Mouse (Mus musculus) limb, embryonic 12.5 days (tissue): ENCODE data around the gene Pltp. TPM values are rescaled to one million over a fixed set of nuclear protein-coding genes. Genes with fewer than 3 reads are reported as not detected.
A peak's percentile ranks its signal among the peaks of the same experiment; 100 is the strongest.

Source experiments
- ATAC-seq: fragments of 200-750 bp; cut with Nextera tagmentation; 2 replicates; pipeline ENCODE4 v1.8.0; 2017; ENCODE audit warnings: low read depth, moderate TSS enrichment; ENCODE audit not compliant: insufficient number of reproducible peaks, insufficient read depth, low FRiP score, low TSS enrichment
- H3K27ac ChIP-seq: fragments of 300-500 bp; sonication (generic); 2 replicates; pipeline ENCODE4 v1.5.1; 2016; ENCODE audit warnings: mild to moderate bottlenecking, moderate library complexity
- H3K27me3 ChIP-seq: fragments of 300-500 bp; sonication (generic); 2 replicates; pipeline ENCODE4 v1.6.1; 2016; ENCODE audit warnings: mild to moderate bottlenecking, moderate library complexity
- H3K36me3 ChIP-seq: fragments of 300-500 bp; sonication (generic); 2 replicates; pipeline ENCODE4 v1.6.1; 2016; ENCODE audit warnings: mild to moderate bottlenecking, moderate library complexity
- H3K4me1 ChIP-seq: fragments of 300-500 bp; sonication (generic); replicated peaks from 2 replicates; pipeline ENCODE4 v1.6.1; 2016
- H3K4me2 ChIP-seq: fragments of 300-500 bp; sonication (generic); 2 replicates; pipeline ENCODE4 v1.6.1; 2016; ENCODE audit warnings: mild to moderate bottlenecking, moderate library complexity
- H3K4me3 ChIP-seq: fragments of 300-500 bp; sonication (generic); replicated peaks from 2 replicates; pipeline ENCODE4 v1.5.1; 2016; ENCODE audit warnings: mild to moderate bottlenecking
- H3K9ac ChIP-seq: fragments of 300-500 bp; sonication (generic); replicated peaks from 2 replicates; pipeline ENCODE4 v1.6.1; 2016; ENCODE audit warnings: mild to moderate bottlenecking, moderate library complexity
- H3K9me3 ChIP-seq: fragments of 300-500 bp; sonication (generic); 2 replicates; pipeline ENCODE4 v1.6.1; 2016; ENCODE audit warnings: mild to moderate bottlenecking, moderate library complexity
- WGBS: fragments of 180-500 bp; shearing (Covaris S2); methylation state at CpG from one replicate; pipeline ENCODE4 v1.1.7; 2016; 5-methylcytosine and 5-hydroxymethylcytosine counted together
- polyA plus RNA-seq: library from polyadenylated mRNA; unstranded; fragments of >200 nt; fragmentation: Nextera tagmentation; extraction: Ambion mirVana; gene quantifications from 2 replicates; pipeline ENCODE4 v1.2.1, GENCODE M21; 2016

Pltp gene
- polyA plus RNA-seq, 1 experiment from 2014 or later: 32.6 TPM

GRCm38 (mm10) chr2:164835164-164835563 is 22.3 kb downstream of the Pltp start:
- Histone ChIP-seq H3K4me2 (0 out of 2 replicates have a peak overlapping the region, but pooled peaks have one; percentile 15), H3K4me1 (peaks cover 19% of the 10 kb centered on the region)
- WGBS: 98% methylated on average over 4 of the region's 4 CpGs

DNA sequence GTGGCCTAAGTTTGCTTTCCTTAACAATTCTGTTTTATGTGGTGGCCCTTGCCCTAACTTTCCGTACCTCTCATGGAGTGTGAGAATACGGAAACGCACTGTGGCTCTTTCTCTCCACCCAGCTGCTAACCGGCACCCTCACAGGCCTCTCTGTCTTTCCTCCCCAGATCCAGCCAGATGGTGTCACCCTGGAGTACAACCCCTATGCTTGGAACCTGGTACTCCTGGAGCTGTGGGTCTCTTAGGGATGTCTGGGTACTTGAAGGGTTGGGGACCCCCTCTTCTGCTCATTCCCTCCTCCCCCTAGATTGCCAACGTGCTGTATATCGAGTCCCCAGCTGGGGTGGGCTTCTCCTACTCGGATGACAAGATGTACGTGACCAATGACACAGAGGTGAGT is 23.0 kb downstream of the Pltp start:
- WGBS: 39% methylated on average over 8 of the region's 8 CpGs
- H3K4me1 ChIP-seq: peaks cover 19% of the 10 kb centered on the region
- H3K4me2 ChIP-seq: peak overlapping the region; percentile 96
- H3K9ac ChIP-seq: peak overlapping the region; percentile 69
- no peaks in the 10 kb centered on the region for H3K27me3 ChIP-seq
- H3K27ac ChIP-seq: no peak overlapping the region
- no peaks in the 10 kb centered on the region for H3K9me3 ChIP-seq
- peak overlapping the region; percentile 72 for H3K4me3 ChIP-seq
- ATAC-seq: no peak
- peaks cover 39% of the 10 kb centered on the region for H3K36me3 ChIP-seq

More at GRCm38 (mm10) chr2:164835164-164835563, 22.3 kb downstream of the Pltp start:
- H3K27ac ChIP-seq: no peak overlapping the region
- no peak overlapping the region for H3K9ac ChIP-seq
- H3K27me3 ChIP-seq: no peaks in the 10 kb centered on the region
- peak overlapping the region; percentile 72; the same call in 1 of the 2 replicates for H3K4me3 ChIP-seq
- peaks cover 45% of the 10 kb centered on the region for H3K36me3 ChIP-seq
- H3K9me3 ChIP-seq: no peaks in the 10 kb centered on the region
- ATAC-seq: no peak

DNA sequence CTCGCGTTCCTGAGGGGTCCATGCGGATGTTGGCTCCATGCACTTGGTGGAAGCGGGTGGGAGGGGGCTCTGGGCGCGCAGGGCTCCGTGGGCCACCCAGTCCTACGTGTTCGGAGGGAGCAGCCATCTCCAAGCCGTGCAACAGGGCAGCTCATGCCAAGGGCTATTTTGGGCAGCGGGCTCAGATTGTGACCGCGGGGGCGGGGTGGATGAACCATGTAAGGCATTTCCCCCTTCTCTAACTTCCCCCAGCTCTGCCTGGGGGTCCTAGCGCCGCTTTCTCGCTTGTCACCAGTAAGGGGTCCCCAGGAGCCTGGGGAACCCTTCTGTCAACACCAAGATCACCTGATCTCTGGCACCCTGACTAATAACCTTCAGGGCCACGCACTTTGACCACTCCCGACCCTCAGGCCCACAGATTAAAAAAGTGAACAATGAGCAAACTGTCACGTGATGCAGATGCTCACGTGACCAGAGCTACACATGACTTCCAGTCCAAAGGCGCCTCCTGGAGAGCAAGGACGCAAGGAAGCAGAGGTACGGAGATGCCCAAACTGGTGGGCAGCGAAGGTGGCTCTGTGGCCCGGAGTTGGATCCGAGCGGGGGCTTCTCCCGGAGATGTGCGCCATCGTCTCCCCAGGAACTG is 24.1 kb downstream of the Pltp start, which contains the start of gene Neurl2:
TSS of gene Neurl2 (minus strand) at position 143 of the 646 bp plus-strand sequence.
- Histone ChIP-seq H3K4me2 (peak within 1 kb of the TSS; percentile 96), H3K4me1 (peaks cover 19% of the 10 kb centered on the region), H3K27ac (peak within 1 kb of the TSS; percentile 65), H3K36me3 (peaks cover 34% of the 10 kb centered on the region), H3K9ac (peak within 1 kb of the TSS; percentile 69), H3K4me3 (peak within 1 kb of the TSS; percentile 72), H3K27me3 (no peaks in the 10 kb centered on the region), H3K9me3 (no peaks in the 10 kb centered on the region)
- peak; percentile 65 for ATAC-seq
- under 1% methylated on average over 31 of the region's 31 CpGs for WGBS

DNA sequence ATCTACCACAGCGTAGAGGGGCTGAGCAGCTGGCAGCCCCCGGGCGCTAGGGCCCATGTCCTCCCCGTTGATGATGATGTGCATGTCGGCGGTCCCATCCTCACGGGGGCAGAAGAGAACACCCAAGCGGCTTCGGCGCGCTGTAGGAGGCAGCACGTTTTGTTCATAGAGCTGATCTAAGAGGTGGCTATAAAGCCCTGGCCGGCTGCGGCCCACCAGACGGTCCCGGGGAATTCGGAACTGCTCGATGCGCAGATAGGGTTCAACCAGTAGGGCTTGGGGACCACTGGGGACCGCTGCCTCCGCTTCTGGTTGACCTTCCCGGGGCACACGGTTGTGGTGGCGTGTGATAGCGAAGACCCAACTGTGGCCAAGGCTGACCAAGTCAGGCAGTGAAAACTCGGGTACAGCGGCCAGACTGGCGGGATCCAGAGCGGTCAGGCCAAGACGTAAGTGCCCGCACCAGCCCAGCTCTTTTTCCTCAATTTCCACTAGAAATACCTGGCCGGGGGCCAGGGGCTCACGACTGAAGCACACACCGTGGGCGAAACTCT is 24.7 kb downstream of the Pltp start, which contains the start of gene Ctsa:
TSS of gene Ctsa (plus strand) at position 126 of the 554 bp plus-strand sequence.
- Histone ChIP-seq H3K4me1 (peaks cover 19% of the 10 kb centered on the region), H3K27me3 (no peaks in the 10 kb centered on the region), H3K4me3 (peak within 1 kb of the TSS; percentile 72), H3K9ac (peak within 1 kb of the TSS; percentile 69), H3K9me3 (no peaks in the 10 kb centered on the region), H3K36me3 (peaks cover 34% of the 10 kb centered on the region), H3K4me2 (peak within 1 kb of the TSS; percentile 96), H3K27ac (peak within 1 kb of the TSS; percentile 65)
- 1% methylated on average over 35 of the region's 35 CpGs for WGBS
- ATAC-seq: peak; percentile 27

- Histone ChIP-seq H3K36me3 (peaks cover 34% of the 10 kb centered on the region), H3K27ac (no peak overlapping the region), H3K4me2 (peak overlapping the region; percentile 96), H3K27me3 (no peaks in the 10 kb centered on the region), H3K9ac (peak overlapping the region; percentile 69), H3K4me1 (peaks cover 19% of the 10 kb centered on the region), H3K9me3 (no peaks in the 10 kb centered on the region), H3K4me3 (peak overlapping the region; percentile 72)
- WGBS: 64% methylated on average over 16 of the region's 16 CpGs
- no peak for ATAC-seq
Observed at GRCm38 (mm10) chr2:164832032-164832747, 25.3 kb downstream of the Pltp start.

DNA sequence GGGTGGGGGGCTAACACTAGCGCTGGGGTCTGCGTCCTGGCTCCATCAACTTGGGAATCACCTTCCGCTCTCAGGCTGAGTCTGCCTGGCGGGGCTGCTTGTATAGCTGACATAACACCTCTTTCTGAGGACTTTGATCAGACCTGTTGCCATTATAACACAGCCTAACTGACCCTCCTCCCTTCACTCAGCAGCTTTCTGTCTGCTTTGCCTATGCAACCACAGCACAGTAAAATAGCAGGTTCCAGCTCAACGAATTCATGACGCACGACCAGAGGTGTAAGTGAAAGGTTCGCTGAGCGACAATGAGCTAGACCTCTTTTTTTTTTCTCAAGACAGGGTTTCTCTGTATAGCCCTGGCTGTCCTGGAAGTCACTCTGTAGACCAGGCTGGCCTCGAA is 26.5 kb downstream of the Pltp start:
- no peak overlapping the region for H3K9ac ChIP-seq
- no peak overlapping the region for H3K4me2 ChIP-seq
- 83% methylated on average over 10 of the region's 10 CpGs for WGBS
- peaks cover 35% of the 10 kb centered on the region for H3K36me3 ChIP-seq
- no peak overlapping the region for H3K27ac ChIP-seq
- no peak overlapping the region for H3K4me3 ChIP-seq
- no peaks in the 10 kb centered on the region for H3K9me3 ChIP-seq
- H3K4me1 ChIP-seq: peaks cover 19% of the 10 kb centered on the region
- no peak for ATAC-seq
- no peaks in the 10 kb centered on the region for H3K27me3 ChIP-seq

DNA sequence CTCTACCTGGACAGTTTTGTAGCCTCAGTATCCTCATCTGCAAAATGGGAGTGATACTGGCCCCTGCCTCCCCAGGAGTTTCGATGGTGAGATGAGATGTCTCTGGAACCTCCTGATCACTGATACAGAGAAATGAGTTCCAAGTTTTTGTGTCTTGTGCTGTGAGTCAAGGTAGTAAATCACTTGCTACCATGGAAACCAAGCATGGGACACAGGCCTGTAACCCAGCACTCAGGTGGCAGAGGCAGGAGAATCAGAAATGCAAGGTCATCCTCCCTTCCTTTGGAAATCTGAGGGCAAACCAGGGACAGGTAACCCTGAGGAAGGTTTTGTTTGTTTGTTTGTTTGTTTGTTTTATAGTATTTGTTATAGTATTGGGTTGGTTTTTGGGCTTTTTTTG is 28.4 kb downstream of the Pltp start:
- no peak overlapping the region for H3K27ac ChIP-seq

DNA sequence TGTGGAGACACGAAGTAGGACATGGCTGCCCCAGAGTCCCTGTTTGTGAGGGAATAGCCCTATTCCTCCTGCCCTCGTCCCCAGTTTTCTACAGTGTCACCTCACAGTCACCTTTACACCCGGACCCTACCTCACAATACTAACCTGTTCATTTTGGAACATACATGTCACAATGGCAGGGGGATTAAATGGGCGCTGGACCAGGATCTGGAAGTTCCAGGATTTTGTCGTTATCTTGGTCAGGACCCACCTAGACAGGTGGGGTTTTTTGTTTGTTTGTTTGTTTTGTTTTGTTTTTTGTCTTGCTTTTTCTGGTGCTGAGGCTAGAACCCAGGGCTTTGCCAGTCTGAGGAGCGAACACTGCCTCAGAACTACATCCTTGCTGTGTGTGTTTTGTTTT is 29.1 kb downstream of the Pltp start, which contains the start of gene Spata25:
TSS of gene Spata25 (minus strand) at position 101 of the 400 bp plus-strand sequence.
- Histone ChIP-seq H3K36me3 (peaks cover 45% of the 10 kb centered on the region), H3K9me3 (no peaks in the 10 kb centered on the region), H3K27me3 (no peaks in the 10 kb centered on the region), H3K4me1 (peaks cover 14% of the 10 kb centered on the region; the same call in 1 of the 2 replicates), H3K9ac (no peak within 1 kb of the TSS), H3K4me3 (no peak within 1 kb of the TSS), H3K4me2 (no peak within 1 kb of the TSS), H3K27ac (no peak within 1 kb of the TSS)
- ATAC-seq: no peak
- 91% methylated on average over 6 of the region's 6 CpGs for WGBS

More for the DNA sequence above, 28.4 kb downstream of the Pltp start:
- ATAC-seq: no peak
- H3K4me1 ChIP-seq: peaks cover 10% of the 10 kb centered on the region
- peaks cover 45% of the 10 kb centered on the region for H3K36me3 ChIP-seq
- no peaks in the 10 kb centered on the region for H3K27me3 ChIP-seq
- H3K4me2 ChIP-seq: no peak overlapping the region
- no peaks in the 10 kb centered on the region for H3K9me3 ChIP-seq
- WGBS: 95% methylated on average over 1 of the region's 1 CpGs
- no peak overlapping the region for H3K9ac ChIP-seq
- H3K4me3 ChIP-seq: no peak overlapping the region

DNA sequence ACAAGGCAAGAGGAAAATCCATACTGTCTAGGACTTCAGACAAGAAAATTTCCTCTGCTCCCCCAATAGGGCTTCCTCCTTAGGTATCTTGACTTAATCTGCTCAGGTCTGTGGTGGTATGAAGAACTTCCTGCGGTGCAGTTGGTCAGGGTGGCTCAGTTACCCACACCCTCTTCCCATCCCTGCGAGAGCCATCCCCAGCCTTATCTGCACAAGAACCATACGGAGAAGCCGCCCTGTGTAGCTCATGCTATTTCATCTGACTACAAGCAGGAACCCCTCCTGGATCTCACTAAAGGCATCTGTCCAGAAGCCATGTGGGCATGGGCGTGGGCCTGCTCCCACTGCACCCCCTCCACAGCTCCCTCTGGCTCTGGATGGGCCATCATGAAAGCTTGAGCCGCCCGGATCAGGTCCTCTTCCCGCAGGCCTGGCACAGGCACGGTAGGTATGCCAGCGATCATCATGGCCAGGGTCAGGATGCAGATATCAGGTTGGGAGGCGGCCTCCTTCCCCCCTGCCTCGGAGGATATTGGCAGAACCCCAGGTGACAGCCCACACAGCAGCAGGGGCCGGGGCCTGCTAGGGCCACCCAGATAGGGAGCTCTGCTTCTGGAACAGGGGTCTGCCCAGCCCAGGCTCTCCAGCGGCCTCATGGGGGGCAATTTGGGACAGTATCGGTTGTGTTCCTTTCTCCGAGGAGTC is 30.2 kb downstream of the Pltp start:
- Histone ChIP-seq H3K9me3 (no peaks in the 10 kb centered on the region), H3K4me1 (peaks cover 13% of the 10 kb centered on the region; the same call in 1 of the 2 replicates), H3K27ac (no peak overlapping the region), H3K9ac (no peak overlapping the region), H3K4me3 (no peak overlapping the region), H3K27me3 (no peaks in the 10 kb centered on the region), H3K36me3 (peaks cover 45% of the 10 kb centered on the region), H3K4me2 (no peak overlapping the region)
- no peak for ATAC-seq
- WGBS: 87% methylated on average over 16 of the region's 16 CpGs

DNA sequence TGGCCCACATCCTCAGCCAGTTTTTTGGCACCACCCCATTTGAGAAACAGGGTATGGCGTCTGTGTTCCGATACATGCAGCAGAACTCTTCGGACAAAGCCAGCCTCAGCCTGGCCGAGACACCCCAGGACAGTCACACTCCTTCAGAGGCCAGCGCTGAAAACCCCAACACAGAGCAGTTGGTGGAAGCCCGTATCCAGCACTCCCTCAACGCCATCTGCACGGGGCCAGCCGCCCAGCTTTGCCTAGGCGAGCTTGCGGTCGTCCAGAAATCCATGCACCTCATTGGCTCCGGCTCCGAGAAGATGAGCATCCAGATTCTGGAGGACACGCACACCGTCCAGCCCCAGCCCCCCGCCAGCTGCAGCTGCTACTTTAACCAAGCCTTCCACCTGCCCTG is 32.0 kb downstream of the Pltp start:
- 96% methylated on average over 17 of the region's 17 CpGs for WGBS
- no peak overlapping the region for H3K27ac ChIP-seq
- no peaks in the 10 kb centered on the region for H3K9me3 ChIP-seq
- H3K4me3 ChIP-seq: no peak overlapping the region
- ATAC-seq: no peak
- peaks cover 54% of the 10 kb centered on the region for H3K36me3 ChIP-seq
- H3K4me2 ChIP-seq: no peak overlapping the region
- no peaks in the 10 kb centered on the region for H3K27me3 ChIP-seq
- no peak overlapping the region for H3K9ac ChIP-seq
- H3K4me1 ChIP-seq: peaks cover 17% of the 10 kb centered on the region; the same call in 1 of the 2 replicates
